Mouse (Mus musculus) midbrain, embryonic 12.5 days (tissue): ENCODE results near the gene Sytl1. TPM values are rescaled to one million over a fixed set of nuclear protein-coding genes. Genes with fewer than 3 reads are reported as not detected.

Source experiments
- ATAC-seq: fragments of 200-750 bp; cut with Nextera tagmentation; 2 replicates; pipeline ENCODE4 v1.8.0; 2017; ENCODE audit warnings: low read depth, moderate TSS enrichment, moderate library complexity; ENCODE audit not compliant: low FRiP score
- H3K27ac ChIP-seq: fragments of 300-500 bp; sonication (generic); replicated peaks from 2 replicates; pipeline ENCODE4 v1.5.1; 2016; ENCODE audit warnings: mild to moderate bottlenecking
- H3K27me3 ChIP-seq: fragments of 300-500 bp; sonication (generic); 2 replicates; pipeline ENCODE4 v1.6.1; 2016; ENCODE audit warnings: mild to moderate bottlenecking
- H3K36me3 ChIP-seq: fragments of 300-500 bp; sonication (generic); 2 replicates; pipeline ENCODE4 v1.6.1; 2016
- H3K4me1 ChIP-seq: fragments of 300-500 bp; sonication (generic); 2 replicates; pipeline ENCODE4 v1.6.1; 2016
- H3K4me2 ChIP-seq: fragments of 300-500 bp; sonication (generic); replicated peaks from 2 replicates; pipeline ENCODE4 v1.6.1; 2016; ENCODE audit warnings: mild to moderate bottlenecking, moderate library complexity
- H3K4me3 ChIP-seq: fragments of 300-500 bp; sonication (generic); 2 replicates; pipeline ENCODE4 v1.5.1; 2016; ENCODE audit warnings: mild to moderate bottlenecking
- H3K9ac ChIP-seq: fragments of 300-500 bp; sonication (generic); replicated peaks from 2 replicates; pipeline ENCODE4 v1.6.1; 2016; ENCODE audit warnings: mild to moderate bottlenecking, moderate library complexity
- H3K9me3 ChIP-seq: fragments of 300-500 bp; sonication (generic); 2 replicates; pipeline ENCODE4 v1.6.1; 2016; ENCODE audit warnings: mild to moderate bottlenecking
- WGBS: fragments of 180-500 bp; shearing (Covaris S2); methylation state at CpG from one replicate; pipeline ENCODE4 v1.1.7; 2016; 5-methylcytosine and 5-hydroxymethylcytosine counted together
- polyA plus RNA-seq: library from polyadenylated mRNA; unstranded; fragments of >200 nt; fragmentation: Nextera tagmentation; extraction: Ambion mirVana; gene quantifications from 2 replicates; pipeline ENCODE4 v1.2.1, GENCODE M21; 2016

The Sytl1 gene
- polyA plus RNA-seq, 1 experiment from 2014 or later = 1.8 TPM

- no peak for ATAC-seq
- H3K4me3 ChIP-seq = no peak overlapping the region
- no peaks in the 10 kb centered on the region for H3K36me3 ChIP-seq
- H3K9me3 ChIP-seq = no peaks in the 10 kb centered on the region
- no peak overlapping the region for H3K27ac ChIP-seq
- no peak overlapping the region for H3K9ac ChIP-seq
- peaks cover 51% of the 10 kb centered on the region for H3K27me3 ChIP-seq
- WGBS = 91% methylated on average over 24 of the region's 24 CpGs
- H3K4me2 ChIP-seq = no peak overlapping the region
- H3K4me1 ChIP-seq = peaks cover 23% of the 10 kb centered on the region
Measured at GRCm38 (mm10) chr4:133210023-133210787, 52.7 kb downstream of the Sytl1 start.

- Histone ChIP-seq H3K4me3 (no peak overlapping the region), H3K9me3 (no peaks in the 10 kb centered on the region), H3K4me1 (peaks cover 31% of the 10 kb centered on the region), H3K4me2 (no peak overlapping the region), H3K27ac (no peak overlapping the region), H3K9ac (no peak overlapping the region), H3K36me3 (no peaks in the 10 kb centered on the region), H3K27me3 (peaks cover 43% of the 10 kb centered on the region)
- no peak for ATAC-seq
- WGBS = 3% methylated on average over 11 of the region's 11 CpGs
Measured at GRCm38 (mm10) chr4:133209366-133209765, 53.5 kb downstream of the Sytl1 start.

- H3K36me3 ChIP-seq = no peaks in the 10 kb centered on the region
- no peak overlapping the region for H3K9ac ChIP-seq
- WGBS = 42% methylated on average over 7 of the region's 7 CpGs
- no peaks in the 10 kb centered on the region for H3K9me3 ChIP-seq
- no peak overlapping the region for H3K4me2 ChIP-seq
- H3K27me3 ChIP-seq = no peaks in the 10 kb centered on the region; the same call in 1 of the 2 replicates
- no peak for ATAC-seq
- peak overlapping the region; percentile 43 for H3K27ac ChIP-seq
- H3K4me3 ChIP-seq = no peak overlapping the region
- peaks cover 33% of the 10 kb centered on the region for H3K4me1 ChIP-seq
Measured at GRCm38 (mm10) chr4:133204379-133204778, 58.5 kb downstream of the Sytl1 start.

- 81% methylated on average over 3 of the region's 3 CpGs for WGBS
- no peaks in the 10 kb centered on the region for H3K27me3 ChIP-seq
- no peak overlapping the region for H3K9ac ChIP-seq
- H3K4me1 ChIP-seq = peaks cover 39% of the 10 kb centered on the region
- ATAC-seq = no peak
- H3K9me3 ChIP-seq = no peaks in the 10 kb centered on the region
- H3K4me2 ChIP-seq = no peak overlapping the region
- no peak overlapping the region for H3K4me3 ChIP-seq
- H3K27ac ChIP-seq = no peak overlapping the region
- H3K36me3 ChIP-seq = no peaks in the 10 kb centered on the region
Measured at GRCm38 (mm10) chr4:133203591-133203990, 59.3 kb downstream of the Sytl1 start.

Other genes with a start within 250 kb of the Sytl1 start
- 43.5 and 50.0 TPM in 2 replicates for gene Wasf2, start 132.6 kb downstream of the Sytl1 start, polyA plus RNA-seq
- 0.24 and 0.47 TPM in 2 replicates for gene Cd164l2, start 51.0 kb downstream of the Sytl1 start, polyA plus RNA-seq
- gene Gpr3, start 50.6 kb downstream of the Sytl1 start, polyA plus RNA-seq = 0.22 and 0.40 TPM in 2 replicates
- gene Map3k6, start 22.3 kb downstream of the Sytl1 start, polyA plus RNA-seq = 1.9 and 2.8 TPM in 2 replicates
- gene Tmem222, start 14.7 kb upstream of the Sytl1 start, polyA plus RNA-seq = 79.9 and 85.5 TPM in 2 replicates
- gene Wdtc1, start 90.4 kb upstream of the Sytl1 start, polyA plus RNA-seq = 24.2 and 26.1 TPM in 2 replicates
- 9.0 and 9.2 TPM in 2 replicates for gene Slc9a1, start 106.6 kb upstream of the Sytl1 start, polyA plus RNA-seq
- gene Tent5b, start 217.0 kb upstream of the Sytl1 start, polyA plus RNA-seq = 0.13 and 0.60 TPM in 2 replicates
- gene Trnp1, start 235.4 kb upstream of the Sytl1 start, polyA plus RNA-seq = 1.9 and 2.3 TPM in 2 replicates